Mouse (Mus musculus): ENCODE measurements around the gene Ttyh2. TPM values are rescaled to one million over a fixed set of nuclear protein-coding genes. Genes with fewer than 3 reads are reported as not detected.

Ttyh2 gene
- polyA plus RNA-seq, 1 experiment from 2014 or later: 31.5 TPM

- Histone ChIP-seq H3K4me3 (replicated peaks) (no peak overlapping the region), H3K9me3 (replicated peaks) (no peaks in the 10 kb centered on the region), H3K27me3 (no peaks in the 10 kb centered on the region), H3K4me1 (peaks cover 9% of the 10 kb centered on the region), H3K9ac (no peak overlapping the region), H3K4me2 (replicated peaks) (no peak overlapping the region), H3K27ac (replicated peaks) (0 out of 2 replicates have a peak overlapping the region, but pooled peaks have one; percentile 1), H3K36me3 (peaks cover 19% of the 10 kb centered on the region)
- 43% methylated on average over 7 of the region's 7 CpGs for WGBS
- ATAC-seq (ENCODE audit: insufficient number of reproducible peaks, low FRiP score, low TSS enrichment, low read depth): no peak
Observed at GRCm38 (mm10) chr11:114692601-114693000, 17.4 kb downstream of the Ttyh2 start.

GRCm38 (mm10) chr11:114693456-114693855 is 18.2 kb downstream of the Ttyh2 start:
- H3K4me2 ChIP-seq (replicated peaks): no peak overlapping the region
- H3K9me3 ChIP-seq (replicated peaks): no peaks in the 10 kb centered on the region
- 91% methylated on average over 6 of the region's 6 CpGs for WGBS
- no peak overlapping the region for H3K9ac ChIP-seq
- H3K36me3 ChIP-seq: peaks cover 19% of the 10 kb centered on the region
- H3K4me1 ChIP-seq: peaks cover 4% of the 10 kb centered on the region
- H3K27me3 ChIP-seq: no peaks in the 10 kb centered on the region
- H3K27ac ChIP-seq (replicated peaks): no peak overlapping the region
- no peak overlapping the region for H3K4me3 ChIP-seq (replicated peaks)
- no peak for ATAC-seq (ENCODE audit: insufficient number of reproducible peaks, low FRiP score, low TSS enrichment, low read depth)

GRCm38 (mm10) chr11:114694451-114694850 is 19.2 kb downstream of the Ttyh2 start:
- WGBS: 79% methylated on average over 2 of the region's 2 CpGs
- Histone ChIP-seq H3K4me2 (replicated peaks) (no peak overlapping the region), H3K4me1 (peaks cover 7% of the 10 kb centered on the region), H3K4me3 (replicated peaks) (no peak overlapping the region), H3K27ac (replicated peaks) (no peak overlapping the region), H3K9ac (no peak overlapping the region), H3K9me3 (replicated peaks) (no peaks in the 10 kb centered on the region), H3K27me3 (no peaks in the 10 kb centered on the region), H3K36me3 (peaks cover 20% of the 10 kb centered on the region)
- no peak for ATAC-seq (ENCODE audit: insufficient number of reproducible peaks, low FRiP score, low TSS enrichment, low read depth)

GRCm38 (mm10) chr11:114698496-114698895 is 23.3 kb downstream of the Ttyh2 start:
- Histone ChIP-seq H3K27me3 (no peaks in the 10 kb centered on the region), H3K27ac (replicated peaks) (no peak overlapping the region), H3K9me3 (replicated peaks) (no peaks in the 10 kb centered on the region), H3K4me2 (replicated peaks) (no peak overlapping the region), H3K9ac (no peak overlapping the region), H3K4me1 (peaks cover 14% of the 10 kb centered on the region; the same call in 1 of the 2 replicates), H3K4me3 (replicated peaks) (no peak overlapping the region), H3K36me3 (peaks cover 11% of the 10 kb centered on the region; the same call in 1 of the 2 replicates)
- no peak for ATAC-seq (ENCODE audit: insufficient number of reproducible peaks, low FRiP score, low TSS enrichment, low read depth)
- 79% methylated on average over 7 of the region's 7 CpGs for WGBS

GRCm38 (mm10) chr11:114699511-114699910 is 24.3 kb downstream of the Ttyh2 start:
- Histone ChIP-seq H3K27me3 (no peaks in the 10 kb centered on the region), H3K36me3 (peaks cover 11% of the 10 kb centered on the region; the same call in 1 of the 2 replicates), H3K4me3 (replicated peaks) (no peak overlapping the region), H3K4me2 (replicated peaks) (no peak overlapping the region), H3K27ac (replicated peaks) (0 out of 2 replicates have a peak overlapping the region, but pooled peaks have one; percentile 22), H3K4me1 (peaks cover 24% of the 10 kb centered on the region), H3K9ac (no peak overlapping the region), H3K9me3 (replicated peaks) (no peaks in the 10 kb centered on the region)
- WGBS: 53% methylated on average over 12 of the region's 12 CpGs
- ATAC-seq (ENCODE audit: insufficient number of reproducible peaks, low FRiP score, low TSS enrichment, low read depth): peak; percentile 60; the same call in 1 of the 2 replicates

GRCm38 (mm10) chr11:114702311-114702995 is 27.2 kb downstream of the Ttyh2 start:
- no peaks in the 10 kb centered on the region for H3K9me3 ChIP-seq (replicated peaks)
- no peak overlapping the region for H3K4me3 ChIP-seq (replicated peaks)
- peaks cover 27% of the 10 kb centered on the region for H3K4me1 ChIP-seq
- H3K4me2 ChIP-seq (replicated peaks): no peak overlapping the region
- ATAC-seq (ENCODE audit: insufficient number of reproducible peaks, low FRiP score, low TSS enrichment, low read depth): no peak
- H3K27me3 ChIP-seq: no peaks in the 10 kb centered on the region
- no peak overlapping the region for H3K27ac ChIP-seq (replicated peaks)
- H3K9ac ChIP-seq: no peak overlapping the region
- WGBS: 79% methylated on average over 15 of the region's 15 CpGs
- 0 out of 2 replicates have a peak, but pooled peaks cover 5% of the 10 kb centered on the region for H3K36me3 ChIP-seq

- Histone ChIP-seq H3K9me3 (replicated peaks) (no peaks in the 10 kb centered on the region), H3K27ac (replicated peaks) (no peak overlapping the region), H3K36me3 (peaks cover 5% of the 10 kb centered on the region; the same call in 1 of the 2 replicates), H3K27me3 (no peaks in the 10 kb centered on the region), H3K4me2 (replicated peaks) (no peak overlapping the region), H3K9ac (no peak overlapping the region), H3K4me1 (peaks cover 27% of the 10 kb centered on the region), H3K4me3 (replicated peaks) (no peak overlapping the region)
- ATAC-seq (ENCODE audit: insufficient number of reproducible peaks, low FRiP score, low TSS enrichment, low read depth): no peak
- WGBS: 81% methylated on average over 6 of the region's 6 CpGs
Observed at GRCm38 (mm10) chr11:114702996-114703361, 27.7 kb downstream of the Ttyh2 start.

GRCm38 (mm10) chr11:114704071-114704913 is 29.1 kb downstream of the Ttyh2 start:
- WGBS: 36% methylated on average over 22 of the region's 22 CpGs
- Histone ChIP-seq H3K27ac (replicated peaks) (peak overlapping the region; percentile 65), H3K4me3 (replicated peaks) (no peak overlapping the region), H3K36me3 (peaks cover 11% of the 10 kb centered on the region; the same call in 1 of the 2 replicates), H3K9me3 (replicated peaks) (no peaks in the 10 kb centered on the region), H3K4me2 (replicated peaks) (0 out of 2 replicates have a peak overlapping the region, but pooled peaks have one; percentile 18), H3K27me3 (no peaks in the 10 kb centered on the region), H3K4me1 (peaks cover 26% of the 10 kb centered on the region), H3K9ac (no peak overlapping the region)
- ATAC-seq (ENCODE audit: insufficient number of reproducible peaks, low FRiP score, low TSS enrichment, low read depth): 0 out of 2 replicates have a peak, but pooled peaks have one; percentile 58

- H3K4me1 ChIP-seq: peaks cover 20% of the 10 kb centered on the region
- no peak overlapping the region for H3K4me3 ChIP-seq (replicated peaks)
- no peak overlapping the region for H3K9ac ChIP-seq
- no peak overlapping the region for H3K4me2 ChIP-seq (replicated peaks)
- H3K36me3 ChIP-seq: peaks cover 20% of the 10 kb centered on the region
- ATAC-seq (ENCODE audit: insufficient number of reproducible peaks, low FRiP score, low TSS enrichment, low read depth): no peak
- H3K9me3 ChIP-seq (replicated peaks): no peaks in the 10 kb centered on the region
- 79% methylated on average over 5 of the region's 5 CpGs for WGBS
- no peak overlapping the region for H3K27ac ChIP-seq (replicated peaks)
- no peaks in the 10 kb centered on the region for H3K27me3 ChIP-seq
Observed at GRCm38 (mm10) chr11:114706358-114706757, 31.1 kb downstream of the Ttyh2 start.

- Histone ChIP-seq H3K27me3 (no peaks in the 10 kb centered on the region), H3K4me3 (replicated peaks) (no peak overlapping the region), H3K4me1 (no peaks in the 10 kb centered on the region), H3K27ac (replicated peaks) (no peak overlapping the region), H3K9me3 (replicated peaks) (no peaks in the 10 kb centered on the region), H3K36me3 (peaks cover 26% of the 10 kb centered on the region), H3K9ac (no peak overlapping the region), H3K4me2 (replicated peaks) (no peak overlapping the region)
- 93% methylated on average over 3 of the region's 3 CpGs for WGBS
- ATAC-seq (ENCODE audit: insufficient number of reproducible peaks, low FRiP score, low TSS enrichment, low read depth): no peak
Observed at GRCm38 (mm10) chr11:114711393-114711792, 36.2 kb downstream of the Ttyh2 start.

- no peaks in the 10 kb centered on the region for H3K4me1 ChIP-seq
- no peaks in the 10 kb centered on the region for H3K27me3 ChIP-seq
- no peaks in the 10 kb centered on the region for H3K9me3 ChIP-seq (replicated peaks)
- H3K4me3 ChIP-seq (replicated peaks): no peak overlapping the region
- H3K27ac ChIP-seq (replicated peaks): no peak overlapping the region
- H3K36me3 ChIP-seq: peaks cover 26% of the 10 kb centered on the region
- no peak overlapping the region for H3K9ac ChIP-seq
- H3K4me2 ChIP-seq (replicated peaks): no peak overlapping the region
- ATAC-seq (ENCODE audit: insufficient number of reproducible peaks, low FRiP score, low TSS enrichment, low read depth): no peak
- WGBS: 87% methylated on average over 12 of the region's 12 CpGs
Observed at GRCm38 (mm10) chr11:114711861-114712260, 36.6 kb downstream of the Ttyh2 start.

Measured in embryonic facial prominence, embryonic 15.5 days (tissue).